13 mouse cellular contexts compared by ENCODE assay signal in genomic region chr10:45446625-45447024, GRCm38 (mm10). TPM values are rescaled to one million over a fixed set of nuclear protein-coding genes. Genes with fewer than 3 reads are reported as not detected.
DNase-seq lines count a peak whose midpoint lies in the region; ATAC-seq and TF ChIP-seq lines count a peak whose summit lies in the region.
"Had no signal": no experiment of that assay in that cellular context is flagged by ENCODE, and none has a peak within 500 bp of the region (broad histone marks: within the 10 kb centered on the region; RNA-seq: fewer than 3 reads in every experiment).

No protein-coding gene starts in this region.

- H3K27ac ChIP-seq in kidney, postnatal 0 days = no peak overlapping the region
- H3K27ac ChIP-seq in forebrain, embryonic 13.5 days = peak overlapping the region; percentile 75; the same call in 1 of the 2 replicates
- no peak overlapping the region for H3K27ac ChIP-seq in intestine, postnatal 0 days (ENCODE audit: low read depth, low read length)
- no peak overlapping the region for H3K27ac ChIP-seq in midbrain, postnatal 0 days (ENCODE audit: low read depth, low read length)
- H3K27ac ChIP-seq: limb, embryonic 12.5 days had no signal

- TF ChIP-seq CTCF in kidney, postnatal 0 days (IDR thresholded peaks at IDR 0.05; ENCODE audit: low read depth) = no peak
- TF ChIP-seq CTCF in intestine, postnatal 0 days (IDR thresholded peaks at IDR 0.05; ENCODE audit: low read depth) = no peak
- TF ChIP-seq CTCF in midbrain, postnatal 0 days (IDR thresholded peaks at IDR 0.05) = no peak

- no peaks in the 10 kb centered on the region for H3K27me3 ChIP-seq in kidney, postnatal 0 days (ENCODE audit: insufficient read depth, low read length)
- no peaks in the 10 kb centered on the region for H3K27me3 ChIP-seq in forebrain, embryonic 13.5 days
- H3K27me3 ChIP-seq in intestine, postnatal 0 days (replicated peaks; ENCODE audit: control insufficient read depth, insufficient read depth, low read length) = no peaks in the 10 kb centered on the region
- H3K27me3 ChIP-seq in midbrain, postnatal 0 days (ENCODE audit: insufficient read depth, low read length) = no peaks in the 10 kb centered on the region
- H3K27me3 ChIP-seq: limb, embryonic 12.5 days had no signal

- no peaks in the 10 kb centered on the region for H3K36me3 ChIP-seq in kidney, postnatal 0 days (ENCODE audit: insufficient read depth, low read length)
- no peaks in the 10 kb centered on the region for H3K36me3 ChIP-seq in forebrain, embryonic 13.5 days (ENCODE audit: poor library complexity, severe bottlenecking)
- no peaks in the 10 kb centered on the region for H3K36me3 ChIP-seq in intestine, postnatal 0 days (ENCODE audit: control insufficient read depth, insufficient read depth)
- no peaks in the 10 kb centered on the region for H3K36me3 ChIP-seq in midbrain, postnatal 0 days (ENCODE audit: insufficient read depth, low read length)
- H3K36me3 ChIP-seq: limb, embryonic 12.5 days had no signal

- DNase-seq in kidney, postnatal 0 days (ENCODE audit: low spot score) = no peak
- no peak for DNase-seq in kidney, postnatal 4 days
- no peak for DNase-seq in midbrain, postnatal 0 days (ENCODE audit: low spot score)
- DNase-seq in layer of hippocampus, adult 11-12 months (ENCODE audit: low spot score) = no peak
- DNase-seq in spleen, adult 18-20 months = no peak
- DNase-seq in left cerebral cortex, adult 9 months (ENCODE audit: low spot score in 2 of 2) = no peak
- DNase-seq: adrenal gland, postnatal 14 days; cerebellum, adult 9-11 months; kidney, adult 8-10 months had no signal

- ATAC-seq in kidney, postnatal 0 days (replicated peaks; ENCODE audit: low FRiP score, low read depth) = no peak
- ATAC-seq in forebrain, embryonic 13.5 days = 0 out of 2 replicates have a peak, but pooled peaks have one; percentile 51
- ATAC-seq in intestine, postnatal 0 days = no peak
- ATAC-seq in midbrain, postnatal 0 days (ENCODE audit: low FRiP score) = no peak

- no peak overlapping the region for H3K4me3 ChIP-seq in kidney, postnatal 0 days (replicated peaks; ENCODE audit: low read depth, low read length)
- no peak overlapping the region for H3K4me3 ChIP-seq in forebrain, embryonic 13.5 days
- peak overlapping the region; percentile 22; the same call in 1 of the 2 replicates for H3K4me3 ChIP-seq in intestine, postnatal 0 days (ENCODE audit: low read depth, low read length)
- H3K4me3 ChIP-seq in midbrain, postnatal 0 days (ENCODE audit: low read depth, low read length) = no peak overlapping the region; the same call in 1 of the 2 replicates
- H3K4me3 ChIP-seq: limb, embryonic 12.5 days had no signal

- peak overlapping the region; percentile 41 for H3K4me2 ChIP-seq in kidney, postnatal 0 days (ENCODE audit: low read length)
- H3K4me2 ChIP-seq in forebrain, embryonic 13.5 days = peak overlapping the region; percentile 54
- H3K4me2 ChIP-seq in intestine, postnatal 0 days (replicated peaks; ENCODE audit: low read depth) = no peak overlapping the region
- peak overlapping the region; percentile 37 for H3K4me2 ChIP-seq in midbrain, postnatal 0 days (ENCODE audit: low read depth, low read length, poor library complexity, severe bottlenecking)

- H3K9ac ChIP-seq in kidney, postnatal 0 days (ENCODE audit: low read depth, low read length) = no peak overlapping the region
- no peak overlapping the region; the same call in 1 of the 2 replicates for H3K9ac ChIP-seq in forebrain, embryonic 13.5 days
- no peak overlapping the region for H3K9ac ChIP-seq in intestine, postnatal 0 days (ENCODE audit: low read depth, low read length)
- H3K9ac ChIP-seq in midbrain, postnatal 0 days (replicated peaks; ENCODE audit: low read length, poor library complexity, severe bottlenecking) = 0 out of 2 replicates have a peak overlapping the region, but pooled peaks have one; percentile 2
- H3K9ac ChIP-seq: limb, embryonic 12.5 days had no signal

- H3K4me1 ChIP-seq in kidney, postnatal 0 days (replicated peaks; ENCODE audit: insufficient read depth, low read length) = no peaks in the 10 kb centered on the region
- H3K4me1 ChIP-seq in forebrain, embryonic 13.5 days = peaks cover 6% of the 10 kb centered on the region
- H3K4me1 ChIP-seq in intestine, postnatal 0 days (replicated peaks; ENCODE audit: control insufficient read depth, insufficient read depth, low read length) = no peaks in the 10 kb centered on the region
- H3K4me1 ChIP-seq in midbrain, postnatal 0 days (ENCODE audit: insufficient read depth, low read length) = no peaks in the 10 kb centered on the region

- no peaks in the 10 kb centered on the region for H3K9me3 ChIP-seq in kidney, postnatal 0 days (replicated peaks; ENCODE audit: low read length)
- no peaks in the 10 kb centered on the region for H3K9me3 ChIP-seq in forebrain, embryonic 13.5 days (replicated peaks)
- H3K9me3 ChIP-seq in intestine, postnatal 0 days (ENCODE audit: control insufficient read depth) = no peaks in the 10 kb centered on the region
- H3K9me3 ChIP-seq in midbrain, postnatal 0 days (ENCODE audit: low read length) = no peaks in the 10 kb centered on the region
- H3K9me3 ChIP-seq: limb, embryonic 12.5 days had no signal

RNA-seq across cellular contexts. Expression of gene Lin28b, which starts 39.6 kb away (rescaled TPM):
- 0.08 and 0.14 TPM in 2 replicates for polyA plus RNA-seq in kidney, postnatal 0 days (2015; fragmentation: Nextera tagmentation; extraction: Ambion mirVana)
- polyA plus RNA-seq in forebrain, embryonic 13.5 days (2015; fragmentation: Nextera tagmentation; extraction: Ambion mirVana) = 7.4 and 8.7 TPM in 2 replicates
- polyA plus RNA-seq in intestine, postnatal 0 days (2015; fragmentation: Nextera tagmentation; extraction: Ambion mirVana) = 0.12 and 0.25 TPM in 2 replicates
- total RNA-seq in midbrain, postnatal 0 days (2014; rRNA removed) = 9.0 and 14.6 TPM in 2 replicates
- polyA plus RNA-seq in midbrain, postnatal 0 days (2015; fragmentation: Nextera tagmentation; extraction: Ambion mirVana) = 3.7 and 4.4 TPM in 2 replicates
- total RNA-seq: adrenal gland, postnatal 14 days had no signal
- polyA plus RNA-seq: small intestine, adult 2 months had no signal
